Mouse (Mus musculus): Measurements from ENCODE around the gene Irf1. TPM values are rescaled to one million over a fixed set of nuclear protein-coding genes. Genes with fewer than 3 reads are reported as not detected.

Irf1 gene
- polyA plus RNA-seq (2015; fragmentation: Nextera tagmentation; extraction: Ambion mirVana) = 2.9 and 3.3 TPM in 2 replicates

DNA sequence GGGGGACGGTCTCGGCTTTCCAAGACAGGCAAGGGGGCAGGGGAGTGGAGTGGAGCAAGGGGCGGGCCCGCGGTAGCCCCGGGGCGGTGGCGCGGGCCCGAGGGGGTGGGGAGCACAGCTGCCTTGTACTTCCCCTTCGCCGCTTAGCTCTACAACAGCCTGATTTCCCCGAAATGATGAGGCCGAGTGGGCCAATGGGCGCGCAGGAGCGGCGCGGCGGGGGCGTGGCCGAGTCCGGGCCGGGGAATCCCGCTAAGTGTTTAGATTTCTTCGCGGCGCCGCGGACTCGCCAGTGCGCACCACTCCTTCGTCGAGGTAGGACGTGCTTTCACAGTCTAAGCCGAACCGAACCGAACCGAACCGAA lies at the start of gene Irf1:
Gene Irf1 (plus strand): TSS at position 255 of the 365 bp plus-strand sequence.
- H3K27ac ChIP-seq (replicated peaks) = no peak within 1 kb of the TSS; the same call in 1 of the 2 replicates
- 1% methylated on average over 39 of the region's 40 CpGs for WGBS

DNA sequence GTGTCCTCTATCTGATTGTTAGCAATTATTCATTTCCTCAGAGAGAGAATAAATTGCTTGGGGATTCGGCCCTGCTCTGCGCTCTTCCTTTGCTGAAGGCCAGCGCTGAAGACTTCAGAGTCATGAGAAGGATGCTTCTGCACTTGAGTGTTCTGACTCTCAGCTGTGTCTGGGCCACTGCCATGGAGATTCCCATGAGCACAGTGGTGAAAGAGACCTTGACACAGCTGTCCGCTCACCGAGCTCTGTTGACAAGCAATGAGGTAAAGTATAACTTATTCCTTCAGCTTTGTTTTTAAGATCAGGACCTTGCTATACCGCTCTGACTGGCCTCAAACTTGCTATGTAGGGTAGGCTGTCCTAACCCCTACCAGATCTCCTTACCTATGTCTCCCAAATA lies 49.1 kb upstream of the Irf1 start, which contains the start of gene Il5:
Gene Il5 (plus strand): TSS at position 80 of the 400 bp plus-strand sequence.
- no peaks in the 10 kb centered on the region for H3K9me3 ChIP-seq
- H3K27me3 ChIP-seq = no peaks in the 10 kb centered on the region
- no peaks in the 10 kb centered on the region for H3K36me3 ChIP-seq
- H3K9ac ChIP-seq (replicated peaks) = no peak within 1 kb of the TSS
- no peak within 1 kb of the TSS for H3K4me2 ChIP-seq (replicated peaks)
- WGBS = 88% methylated on average over 6 of the region's 6 CpGs
- no peak within 1 kb of the TSS for H3K27ac ChIP-seq (replicated peaks)
- H3K4me3 ChIP-seq = no peak within 1 kb of the TSS
- H3K4me1 ChIP-seq = no peaks in the 10 kb centered on the region
- no peak for ATAC-seq (replicated peaks)

More for the DNA sequence above, at the start of gene Irf1:
- Histone ChIP-seq H3K27me3 (peaks cover 12% of the 10 kb centered on the region), H3K36me3 (no peaks in the 10 kb centered on the region), H3K9me3 (no peaks in the 10 kb centered on the region), H3K9ac (replicated peaks) (peak within 1 kb of the TSS; percentile 67), H3K4me2 (replicated peaks) (peak within 1 kb of the TSS; percentile 99), H3K4me3 (peak within 1 kb of the TSS; percentile 91), H3K4me1 (peaks cover 10% of the 10 kb centered on the region)
- ATAC-seq (replicated peaks) = peak; percentile 95

DNA sequence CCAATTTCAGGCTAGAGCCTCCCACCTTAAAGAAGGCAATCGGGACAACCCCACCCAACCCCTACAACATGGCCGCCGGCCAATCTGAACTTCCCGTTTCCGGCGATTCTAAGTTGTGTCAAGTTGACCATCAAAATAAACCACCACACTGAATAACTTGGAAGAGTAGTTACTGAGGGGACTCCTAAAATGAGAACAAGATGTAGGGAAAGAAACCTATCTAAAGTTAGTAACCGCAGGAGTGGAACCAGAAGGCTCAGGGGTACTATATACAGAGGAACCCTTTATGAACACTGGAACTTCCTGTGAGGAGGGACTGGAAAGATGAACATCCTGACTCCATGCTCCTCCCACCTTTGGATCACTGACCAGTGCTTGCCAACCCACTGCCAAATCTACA lies 38.4 kb upstream of the Irf1 start:
- ATAC-seq (replicated peaks) = no peak
- H3K4me3 ChIP-seq = no peak overlapping the region
- H3K36me3 ChIP-seq = no peaks in the 10 kb centered on the region
- H3K9me3 ChIP-seq = no peaks in the 10 kb centered on the region
- no peak overlapping the region for H3K4me2 ChIP-seq (replicated peaks)
- WGBS = 95% methylated on average over 7 of the region's 7 CpGs
- H3K27me3 ChIP-seq = no peaks in the 10 kb centered on the region
- no peak overlapping the region for H3K27ac ChIP-seq (replicated peaks)
- H3K9ac ChIP-seq (replicated peaks) = no peak overlapping the region
- no peaks in the 10 kb centered on the region for H3K4me1 ChIP-seq

DNA sequence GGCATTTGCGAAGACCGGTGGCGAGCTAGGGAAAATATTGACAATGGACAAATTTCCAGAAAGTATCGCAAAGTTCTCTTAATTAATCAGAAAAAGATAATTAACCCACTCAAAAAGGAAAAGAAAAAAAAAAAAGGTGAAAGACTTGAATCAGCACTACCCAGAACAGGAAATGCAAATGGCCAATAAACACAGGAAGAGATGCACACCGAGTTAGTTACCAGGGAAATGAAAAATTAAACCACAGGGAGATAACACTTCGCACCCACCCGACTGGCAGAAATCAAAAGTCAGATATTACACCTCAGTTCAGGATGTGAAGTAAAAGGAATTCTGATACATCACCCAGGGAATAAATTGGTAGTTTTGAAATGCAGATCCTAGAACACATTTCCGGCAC lies 37.6 kb upstream of the Irf1 start:
- no peaks in the 10 kb centered on the region for H3K36me3 ChIP-seq
- H3K4me2 ChIP-seq (replicated peaks) = no peak overlapping the region
- no peak overlapping the region for H3K9ac ChIP-seq (replicated peaks)
- ATAC-seq (replicated peaks) = no peak
- no peak overlapping the region for H3K27ac ChIP-seq (replicated peaks)
- H3K4me1 ChIP-seq = no peaks in the 10 kb centered on the region
- H3K27me3 ChIP-seq = no peaks in the 10 kb centered on the region
- H3K4me3 ChIP-seq = no peak overlapping the region
- 93% methylated on average over 8 of the region's 8 CpGs for WGBS
- no peaks in the 10 kb centered on the region for H3K9me3 ChIP-seq

DNA sequence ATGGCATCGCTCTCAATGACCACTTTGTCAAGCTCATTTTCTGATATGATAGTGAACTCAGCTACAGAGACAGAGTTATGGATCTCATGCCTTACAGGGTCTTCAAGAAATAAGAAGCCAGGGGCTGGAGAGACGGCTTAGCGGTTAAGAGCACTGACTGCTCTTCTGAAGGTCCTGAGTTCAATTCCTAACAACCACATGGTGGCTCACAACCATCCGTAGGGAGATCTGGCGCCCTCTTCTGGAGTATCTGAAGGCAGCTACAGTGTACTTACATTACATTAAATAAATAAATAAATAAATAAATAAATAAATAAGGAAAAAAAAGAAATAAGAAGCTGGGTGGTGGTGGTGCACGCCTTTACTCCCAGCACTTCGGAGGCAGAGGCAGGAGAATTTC lies 36.0 kb upstream of the Irf1 start:
- no peak for ATAC-seq (replicated peaks)
- H3K4me1 ChIP-seq = no peaks in the 10 kb centered on the region
- 87% methylated on average over 7 of the region's 7 CpGs for WGBS
- H3K4me3 ChIP-seq = no peak overlapping the region
- no peak overlapping the region for H3K9ac ChIP-seq (replicated peaks)
- H3K9me3 ChIP-seq = no peaks in the 10 kb centered on the region
- no peaks in the 10 kb centered on the region for H3K36me3 ChIP-seq
- no peaks in the 10 kb centered on the region for H3K27me3 ChIP-seq
- H3K27ac ChIP-seq (replicated peaks) = no peak overlapping the region
- H3K4me2 ChIP-seq (replicated peaks) = no peak overlapping the region

DNA sequence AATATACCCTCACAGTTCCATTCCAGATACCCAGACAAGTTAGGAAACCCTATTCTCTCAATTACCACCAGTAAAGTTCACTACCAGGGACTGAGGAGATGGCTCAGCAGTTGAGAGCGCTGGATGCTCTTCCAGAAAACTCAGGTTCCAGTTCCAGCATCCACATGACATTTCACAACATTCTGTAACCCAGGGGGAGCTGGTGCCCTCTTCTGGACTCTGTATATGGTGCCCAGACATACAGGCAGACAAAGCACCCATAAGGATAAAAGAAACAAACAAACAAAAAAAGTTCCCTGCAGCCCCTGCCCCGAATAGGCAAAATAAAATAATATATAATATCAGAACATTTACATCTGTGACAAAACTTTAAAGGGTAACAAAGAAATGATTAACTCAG lies 35.4 kb upstream of the Irf1 start:
- no peaks in the 10 kb centered on the region for H3K36me3 ChIP-seq
- H3K9ac ChIP-seq (replicated peaks) = no peak overlapping the region
- H3K4me1 ChIP-seq = no peaks in the 10 kb centered on the region
- ATAC-seq (replicated peaks) = no peak
- no peak overlapping the region for H3K4me2 ChIP-seq (replicated peaks)
- WGBS = 80% methylated on average over 2 of the region's 2 CpGs
- H3K9me3 ChIP-seq = no peaks in the 10 kb centered on the region
- H3K4me3 ChIP-seq = no peak overlapping the region
- no peak overlapping the region for H3K27ac ChIP-seq (replicated peaks)
- H3K27me3 ChIP-seq = no peaks in the 10 kb centered on the region

DNA sequence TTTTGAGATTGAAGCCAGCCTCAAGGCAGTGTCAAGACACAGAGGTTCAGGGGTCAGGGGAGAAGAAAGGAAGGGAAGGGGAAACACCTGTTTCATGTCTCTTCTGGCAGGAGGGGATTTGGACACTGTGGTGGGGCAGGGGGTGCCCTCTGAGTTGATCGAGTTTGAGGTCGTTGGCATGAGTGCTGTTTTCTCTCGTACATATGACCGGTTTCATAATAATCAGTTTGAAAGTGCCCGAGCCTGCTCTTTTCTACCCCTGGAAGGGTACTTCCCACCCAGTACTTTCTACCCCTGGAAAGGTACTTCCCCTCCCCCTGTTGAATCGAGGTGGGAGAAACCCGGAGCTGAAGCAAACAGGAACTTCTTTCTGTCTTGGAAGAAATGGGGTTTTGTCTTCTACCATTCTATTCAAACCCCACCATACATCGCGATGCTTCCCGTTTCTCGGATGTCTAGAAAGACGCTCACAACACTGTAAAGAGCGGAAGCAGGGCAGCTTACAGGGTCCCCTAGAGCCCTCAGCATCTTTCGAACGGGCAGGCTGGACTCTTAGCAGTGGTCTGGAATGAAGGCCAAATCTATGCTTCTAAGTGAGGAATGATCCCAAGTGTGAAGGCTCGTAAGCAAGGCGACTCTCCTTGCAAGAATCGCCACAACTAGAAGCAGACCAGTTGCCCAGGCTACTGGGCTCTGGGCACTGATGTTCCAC lies 34.7 kb upstream of the Irf1 start:
- WGBS = 74% methylated on average over 18 of the region's 18 CpGs
- Histone ChIP-seq H3K27me3 (no peaks in the 10 kb centered on the region), H3K27ac (replicated peaks) (no peak overlapping the region), H3K36me3 (no peaks in the 10 kb centered on the region), H3K4me3 (no peak overlapping the region), H3K4me2 (replicated peaks) (peak overlapping the region; percentile 45; the same call in 1 of the 2 replicates), H3K9me3 (no peaks in the 10 kb centered on the region), H3K9ac (replicated peaks) (no peak overlapping the region), H3K4me1 (no peaks in the 10 kb centered on the region)
- 0 out of 2 replicates have a peak, but pooled peaks have one; percentile 11 for ATAC-seq (replicated peaks)

DNA sequence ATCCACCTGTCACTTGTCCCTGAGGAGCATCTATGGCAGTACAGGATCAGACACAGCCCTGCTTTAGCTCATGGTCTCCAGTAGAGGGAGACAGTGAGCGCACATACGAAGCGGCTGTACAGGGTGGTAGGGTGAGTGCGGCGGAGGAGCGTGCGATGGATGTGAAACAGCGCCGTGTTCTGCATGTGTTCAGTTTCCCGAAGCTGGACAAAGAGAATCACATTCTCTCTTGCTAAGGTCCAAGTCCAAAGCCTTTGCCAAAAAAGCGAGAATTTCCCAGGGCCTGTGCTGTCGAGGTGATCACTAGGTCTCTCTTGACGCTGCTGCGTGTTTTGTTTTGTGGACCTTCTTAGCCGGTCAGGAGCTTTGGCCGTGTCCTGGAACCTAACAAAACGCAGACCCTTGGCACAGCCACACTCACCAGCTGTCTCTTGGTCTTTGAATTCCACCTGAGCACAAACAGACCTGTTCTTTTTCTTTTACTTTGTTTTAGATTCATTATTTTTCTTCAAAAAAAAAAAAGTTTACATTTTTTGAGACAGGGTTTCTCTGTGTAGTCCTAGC lies 34.0 kb upstream of the Irf1 start:
- H3K4me1 ChIP-seq = no peaks in the 10 kb centered on the region
- no peaks in the 10 kb centered on the region for H3K9me3 ChIP-seq
- H3K4me2 ChIP-seq (replicated peaks) = peak overlapping the region; percentile 45
- ATAC-seq (replicated peaks) = peak; percentile 92
- no peaks in the 10 kb centered on the region for H3K27me3 ChIP-seq
- peak overlapping the region; percentile 18 for H3K4me3 ChIP-seq
- H3K9ac ChIP-seq (replicated peaks) = 0 out of 2 replicates have a peak overlapping the region, but pooled peaks have one; percentile 27
- no peak overlapping the region for H3K27ac ChIP-seq (replicated peaks)
- 24% methylated on average over 17 of the region's 17 CpGs for WGBS
- no peaks in the 10 kb centered on the region for H3K36me3 ChIP-seq

DNA sequence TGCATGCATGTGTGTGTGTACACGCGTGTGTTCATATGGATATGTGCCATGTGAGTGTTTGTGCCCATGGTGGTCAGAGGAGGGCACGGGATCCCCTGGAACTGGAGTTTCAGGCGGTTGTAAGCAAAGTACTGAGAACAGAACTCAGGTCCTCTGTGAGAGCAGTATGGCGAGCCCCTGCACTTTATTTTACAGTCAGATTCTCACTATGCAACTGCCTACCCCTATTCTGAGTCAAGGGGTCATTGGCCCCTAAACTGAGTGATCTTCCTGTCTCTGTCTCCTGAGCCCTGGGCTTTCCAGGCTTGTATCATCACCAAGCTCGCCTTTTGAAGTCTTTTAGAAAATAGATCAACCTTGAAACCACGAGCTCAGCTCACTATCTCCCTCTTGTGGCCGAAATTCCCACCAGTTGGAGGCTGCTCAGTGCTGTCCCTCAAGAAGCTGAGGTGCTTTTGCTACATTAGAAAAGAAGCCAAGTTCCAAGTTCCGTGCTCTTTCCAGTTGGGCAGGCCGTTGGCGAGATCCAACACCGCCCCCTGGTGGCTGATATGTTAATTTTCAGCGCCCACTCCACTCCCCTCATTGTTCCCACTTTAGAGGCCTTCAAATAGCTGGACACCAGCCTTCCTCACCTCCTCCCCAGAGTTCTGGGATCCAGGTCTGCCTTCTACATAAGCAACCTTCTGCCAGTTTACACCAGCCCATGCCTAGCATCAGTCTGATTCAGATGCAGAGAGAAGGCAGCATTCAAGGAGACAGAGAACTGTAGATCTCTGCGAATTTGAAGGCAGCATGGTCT lies 32.8 kb upstream of the Irf1 start:
- no peak overlapping the region for H3K4me2 ChIP-seq (replicated peaks)
- H3K9ac ChIP-seq (replicated peaks) = no peak overlapping the region
- WGBS = 48% methylated on average over 14 of the region's 14 CpGs
- H3K27me3 ChIP-seq = no peaks in the 10 kb centered on the region
- no peaks in the 10 kb centered on the region for H3K36me3 ChIP-seq
- ATAC-seq (replicated peaks) = peak; percentile 32
- H3K4me1 ChIP-seq = no peaks in the 10 kb centered on the region
- no peaks in the 10 kb centered on the region for H3K9me3 ChIP-seq
- H3K27ac ChIP-seq (replicated peaks) = no peak overlapping the region
- no peak overlapping the region for H3K4me3 ChIP-seq

DNA sequence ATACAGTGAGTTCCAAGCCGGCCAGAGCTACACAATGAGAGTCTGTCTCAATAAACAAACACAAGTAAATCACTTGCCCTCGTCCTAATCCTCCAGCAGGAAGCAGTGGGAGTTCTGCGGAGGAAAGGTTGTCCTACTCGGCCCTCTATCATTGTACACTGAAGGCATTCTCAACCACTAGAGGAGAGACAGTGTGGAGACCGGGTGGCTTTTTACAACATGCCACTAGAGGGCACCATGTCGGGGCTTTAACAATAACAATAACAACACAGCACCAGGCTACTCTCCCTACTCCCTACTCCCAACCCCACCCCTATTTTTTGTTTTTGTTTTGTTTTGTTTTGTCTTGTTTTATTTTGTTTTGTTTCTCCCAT lies 32.3 kb upstream of the Irf1 start:
- no peak overlapping the region for H3K27ac ChIP-seq (replicated peaks)
- H3K27me3 ChIP-seq = no peaks in the 10 kb centered on the region
- no peak overlapping the region for H3K4me2 ChIP-seq (replicated peaks)
- ATAC-seq (replicated peaks) = peak; percentile 23; the same call in 1 of the 2 replicates
- H3K36me3 ChIP-seq = no peaks in the 10 kb centered on the region
- no peaks in the 10 kb centered on the region for H3K9me3 ChIP-seq
- no peak overlapping the region for H3K4me3 ChIP-seq
- H3K9ac ChIP-seq (replicated peaks) = no peak overlapping the region
- no peaks in the 10 kb centered on the region for H3K4me1 ChIP-seq
- WGBS = 41% methylated on average over 6 of the region's 6 CpGs

DNA sequence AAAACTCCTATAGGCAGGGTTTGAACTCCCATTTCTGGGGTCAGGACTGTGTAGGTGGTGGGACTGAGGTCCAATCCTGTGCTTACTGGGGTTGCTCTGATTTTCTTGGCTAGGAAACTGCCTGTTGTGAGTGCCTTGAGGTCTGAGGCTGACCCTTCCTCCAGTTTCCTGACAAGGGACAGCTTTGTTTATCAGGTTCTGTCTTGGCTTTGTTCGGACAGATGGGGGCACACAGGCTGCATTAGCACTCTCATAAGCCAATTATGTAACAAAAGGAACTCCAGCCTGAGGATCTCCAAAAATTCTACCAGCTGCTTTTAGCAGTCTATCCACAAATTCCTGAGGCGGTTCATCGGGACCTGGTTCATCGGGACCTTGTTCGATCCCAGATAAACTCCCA lies 27.5 kb upstream of the Irf1 start:
- no peak for ATAC-seq (replicated peaks)
- H3K9ac ChIP-seq (replicated peaks) = no peak overlapping the region
- H3K4me1 ChIP-seq = no peaks in the 10 kb centered on the region
- H3K27me3 ChIP-seq = 0 out of 2 replicates have a peak, but pooled peaks cover 3% of the 10 kb centered on the region
- no peak overlapping the region for H3K4me2 ChIP-seq (replicated peaks)
- no peaks in the 10 kb centered on the region for H3K36me3 ChIP-seq
- H3K4me3 ChIP-seq = no peak overlapping the region
- 1% methylated on average over 5 of the region's 5 CpGs for WGBS
- H3K27ac ChIP-seq (replicated peaks) = no peak overlapping the region
- H3K9me3 ChIP-seq = no peaks in the 10 kb centered on the region

DNA sequence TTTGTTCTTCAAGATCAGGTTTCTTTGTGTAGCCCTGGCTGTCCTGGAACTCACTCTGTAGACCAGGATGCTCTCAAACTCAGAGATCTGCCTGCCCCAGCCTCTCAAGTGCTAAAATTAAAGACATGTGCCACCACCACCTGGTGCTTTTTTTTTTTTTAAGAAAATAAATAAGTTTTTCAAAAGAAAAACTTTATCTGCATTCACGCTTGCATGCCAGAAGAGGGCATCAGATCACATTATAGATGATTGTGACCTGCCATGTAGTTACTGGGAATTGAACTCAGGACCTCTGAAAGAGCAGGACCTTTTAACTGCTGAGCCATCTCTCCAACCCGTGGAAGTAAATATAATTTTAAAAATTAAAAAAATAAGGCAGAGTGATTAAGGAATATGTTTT lies 24.6 kb upstream of the Irf1 start:
- Histone ChIP-seq H3K27me3 (0 out of 2 replicates have a peak, but pooled peaks cover 3% of the 10 kb centered on the region), H3K36me3 (no peaks in the 10 kb centered on the region), H3K9me3 (no peaks in the 10 kb centered on the region), H3K4me1 (no peaks in the 10 kb centered on the region), H3K4me3 (no peak overlapping the region), H3K9ac (replicated peaks) (no peak overlapping the region), H3K27ac (replicated peaks) (no peak overlapping the region), H3K4me2 (replicated peaks) (no peak overlapping the region)
- ATAC-seq (replicated peaks) = no peak
- 93% methylated on average over 2 of the region's 2 CpGs for WGBS

Measured in forebrain, embryonic 15.5 days (tissue).